Mouse (Mus musculus) midbrain, postnatal 0 days (tissue): ENCODE data around the gene Il12b. TPM values are rescaled to one million over a fixed set of nuclear protein-coding genes. Genes with fewer than 3 reads are reported as not detected.

ENCODE experiments used
- ATAC-seq: fragments of 200-750 bp; cut with Nextera tagmentation; 2 replicates; pipeline ENCODE4 v1.8.0; 2017; ENCODE audit warnings: moderate number of reproducible peaks, mild to moderate bottlenecking, moderate TSS enrichment, moderate library complexity; ENCODE audit not compliant: low FRiP score
- DNase-seq: peaks from one replicate; pipeline ENCODE4 v3.0.0-alpha.2; 2015; ENCODE audit warnings: low spot score
- H3K27ac ChIP-seq: fragments of 300-500 bp; sonication (generic); 2 replicates; pipeline ENCODE4 v1.5.1; 2014; ENCODE audit warnings: low read depth, mild to moderate bottlenecking, low read length, mixed read lengths
- H3K27me3 ChIP-seq: fragments of 300-500 bp; sonication (generic); 2 replicates; pipeline ENCODE4 v1.6.1; 2014; ENCODE audit warnings: low read length, control low read depth, mixed read lengths; ENCODE audit not compliant: insufficient read depth
- H3K36me3 ChIP-seq: fragments of 300-500 bp; sonication (generic); 2 replicates; pipeline ENCODE4 v1.6.1; 2014; ENCODE audit warnings: low read length, control low read depth, mixed read lengths; ENCODE audit not compliant: insufficient read depth
- H3K4me1 ChIP-seq: fragments of 300-500 bp; sonication (generic); 2 replicates; pipeline ENCODE4 v1.6.1; 2014; ENCODE audit warnings: mild to moderate bottlenecking, control low read depth, antibody characterized with exemption, low read length, mixed read lengths; ENCODE audit not compliant: insufficient read depth
- H3K4me2 ChIP-seq: fragments of 300-500 bp; sonication (generic); 2 replicates; pipeline ENCODE4 v1.6.1; 2014; ENCODE audit warnings: low read depth, mild to moderate bottlenecking, low read length, mixed read lengths; ENCODE audit not compliant: poor library complexity, severe bottlenecking
- H3K4me3 ChIP-seq: fragments of 300-500 bp; sonication (generic); 2 replicates; pipeline ENCODE4 v1.5.1; 2014; ENCODE audit warnings: low read depth, mild to moderate bottlenecking, low read length, moderate library complexity
- H3K9ac ChIP-seq: fragments of 300-500 bp; sonication (generic); replicated peaks from 2 replicates; pipeline ENCODE4 v1.6.1; 2014; ENCODE audit warnings: mild to moderate bottlenecking, low read length, moderate library complexity, mixed read lengths; ENCODE audit not compliant: poor library complexity, severe bottlenecking
- H3K9me3 ChIP-seq: fragments of 300-500 bp; sonication (generic); 2 replicates; pipeline ENCODE4 v1.6.1; 2016; ENCODE audit warnings: low read length, control low read depth
- CTCF ChIP-seq: IDR thresholded peaks from 2 replicates; pipeline ENCODE4 v1.5.1; 2016; ENCODE audit warnings: antibody characterized with exemption, mild to moderate bottlenecking
- WGBS: fragments of 180-500 bp; shearing (Covaris S2); extraction: QIAGEN DNeasy Blood & Tissue Kit; methylation state at CpG from one replicate; pipeline ENCODE4 v1.1.7; 2014; 5-methylcytosine and 5-hydroxymethylcytosine counted together
- polyA plus RNA-seq: library from polyadenylated mRNA; unstranded; fragments of >200 nt; fragmentation: Nextera tagmentation; extraction: Ambion mirVana; gene quantifications from 2 replicates; pipeline ENCODE4 v1.2.1, GENCODE M21; 2015
- total RNA-seq: library from RNA; depleted of rRNA; stranded (reverse); fragments of >200 nt; gene quantifications from 2 replicates; pipeline ENCODE4 v1.2.3, GENCODE M21; 2014

The Il12b gene
- total and polyA plus RNA-seq, 2 experiments from 2014 or later, result not detected

GRCm38 (mm10) chr11:44377879-44378278 lies 22.0 kb upstream of the Il12b start:
- Histone ChIP-seq H3K36me3 (no peaks in the 10 kb centered on the region), H3K27me3 (no peaks in the 10 kb centered on the region), H3K4me3 (no peak overlapping the region), H3K4me2 (no peak overlapping the region), H3K9me3 (no peaks in the 10 kb centered on the region), H3K27ac (no peak overlapping the region), H3K4me1 (no peaks in the 10 kb centered on the region), H3K9ac (no peak overlapping the region)
- no peak for DNase-seq
- WGBS, result 90% methylated on average over 5 of the region's 5 CpGs
- no peak for TF ChIP-seq CTCF
- no peak for ATAC-seq

DNA sequence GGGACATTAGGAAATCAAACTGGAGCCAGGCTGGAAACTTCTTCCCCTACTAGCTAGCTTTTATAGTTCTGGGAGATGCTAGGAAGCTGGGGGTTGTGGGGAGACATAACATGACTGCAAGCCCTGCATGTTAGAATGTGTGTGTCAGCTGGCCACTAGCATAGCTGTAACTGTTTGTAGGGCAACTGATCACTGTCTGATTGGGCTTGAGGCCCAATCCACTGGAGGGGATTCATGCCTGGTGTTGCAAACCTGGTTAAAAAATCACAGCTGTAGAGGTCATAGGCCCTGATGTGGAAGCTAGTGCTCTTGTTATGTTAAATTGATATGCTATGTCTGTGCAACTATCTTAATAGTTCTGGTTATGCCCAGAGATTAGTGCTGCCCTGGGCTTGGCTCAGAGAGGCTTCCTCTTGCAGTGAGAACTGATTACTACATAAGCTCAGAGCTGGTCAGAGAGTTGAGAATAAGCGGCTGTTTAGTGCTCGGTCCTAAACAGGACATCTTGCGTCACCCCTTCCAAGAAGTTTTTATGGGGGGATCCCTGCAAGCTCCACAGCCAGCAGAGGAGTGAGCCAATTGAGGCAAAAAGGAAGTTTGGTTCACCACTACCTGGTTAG lies 19.3 kb upstream of the Il12b start:
- H3K27ac ChIP-seq, result no peak overlapping the region
- no peak overlapping the region for H3K4me2 ChIP-seq
- no peaks in the 10 kb centered on the region for H3K4me1 ChIP-seq
- H3K9ac ChIP-seq, result no peak overlapping the region
- no peak for DNase-seq
- H3K9me3 ChIP-seq, result no peaks in the 10 kb centered on the region
- H3K27me3 ChIP-seq, result no peaks in the 10 kb centered on the region
- TF ChIP-seq CTCF, result no peak
- no peaks in the 10 kb centered on the region for H3K36me3 ChIP-seq
- WGBS, result 96% methylated on average over 3 of the region's 3 CpGs
- ATAC-seq, result no peak
- no peak overlapping the region for H3K4me3 ChIP-seq

GRCm38 (mm10) chr11:44382200-44382599 lies 17.7 kb upstream of the Il12b start:
- no peak overlapping the region for H3K9ac ChIP-seq
- no peak for DNase-seq
- no peak for ATAC-seq
- 23% methylated on average over 3 of the region's 3 CpGs for WGBS
- H3K27ac ChIP-seq, result no peak overlapping the region
- TF ChIP-seq CTCF, result no peak
- no peak overlapping the region for H3K4me3 ChIP-seq
- no peaks in the 10 kb centered on the region for H3K9me3 ChIP-seq
- H3K36me3 ChIP-seq, result no peaks in the 10 kb centered on the region
- H3K27me3 ChIP-seq, result no peaks in the 10 kb centered on the region
- no peak overlapping the region for H3K4me2 ChIP-seq
- H3K4me1 ChIP-seq, result no peaks in the 10 kb centered on the region

DNA sequence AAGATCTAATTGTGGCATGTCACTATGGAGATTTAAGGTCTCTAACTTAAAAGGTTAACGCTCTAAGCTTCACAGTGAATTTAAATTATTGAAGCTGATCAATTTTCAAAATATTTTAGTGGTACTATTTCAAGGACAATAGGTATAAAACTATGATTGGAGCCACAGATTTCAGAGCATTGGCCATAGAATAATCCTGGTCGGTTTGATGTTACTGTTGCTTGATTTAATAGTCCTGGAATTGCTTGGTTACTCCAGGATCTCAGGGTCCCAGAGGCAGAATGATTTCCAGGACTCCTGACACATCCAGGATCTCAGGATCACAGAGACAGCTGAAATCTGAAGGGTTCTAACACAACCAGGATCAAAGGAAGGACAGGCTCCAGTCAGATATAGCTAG lies 12.8 kb upstream of the Il12b start:
- DNase-seq (no peak), ATAC-seq (no peak)
- 91% methylated on average over 2 of the region's 2 CpGs for WGBS
- Histone ChIP-seq H3K9ac (no peak overlapping the region), H3K27ac (no peak overlapping the region), H3K4me3 (no peak overlapping the region), H3K27me3 (no peaks in the 10 kb centered on the region), H3K4me2 (no peak overlapping the region), H3K4me1 (no peaks in the 10 kb centered on the region), H3K36me3 (no peaks in the 10 kb centered on the region), H3K9me3 (no peaks in the 10 kb centered on the region)
- no peak for TF ChIP-seq CTCF

GRCm38 (mm10) chr11:44389993-44390701 lies 9.7 kb upstream of the Il12b start:
- Histone ChIP-seq H3K4me1 (no peaks in the 10 kb centered on the region), H3K9ac (no peak overlapping the region), H3K27me3 (no peaks in the 10 kb centered on the region), H3K27ac (no peak overlapping the region), H3K36me3 (no peaks in the 10 kb centered on the region), H3K4me2 (no peak overlapping the region), H3K4me3 (no peak overlapping the region), H3K9me3 (no peaks in the 10 kb centered on the region)
- TF ChIP-seq CTCF, result no peak
- DNase-seq (no peak), ATAC-seq (no peak)
- whole genome bisulfite sequencing, result 42% methylated on average over 6 of the region's 6 CpGs

GRCm38 (mm10) chr11:44393101-44393810 lies 6.6 kb upstream of the Il12b start:
- 88% methylated on average over 8 of the region's 8 CpGs for WGBS
- Histone ChIP-seq H3K4me2 (no peak overlapping the region), H3K4me1 (no peaks in the 10 kb centered on the region), H3K27me3 (no peaks in the 10 kb centered on the region), H3K4me3 (no peak overlapping the region), H3K27ac (no peak overlapping the region), H3K36me3 (no peaks in the 10 kb centered on the region), H3K9ac (no peak overlapping the region), H3K9me3 (no peaks in the 10 kb centered on the region)
- no peak for ATAC-seq
- no peak for TF ChIP-seq CTCF
- no peak for DNase-seq
